Mouse (Mus musculus): ENCODE data around the gene Caprin1. TPM values are rescaled to one million over a fixed set of nuclear protein-coding genes. Genes with fewer than 3 reads are reported as not detected.

The Caprin1 gene
- polyA plus RNA-seq, 1 experiment from 2014 or later: 345 TPM

DNA sequence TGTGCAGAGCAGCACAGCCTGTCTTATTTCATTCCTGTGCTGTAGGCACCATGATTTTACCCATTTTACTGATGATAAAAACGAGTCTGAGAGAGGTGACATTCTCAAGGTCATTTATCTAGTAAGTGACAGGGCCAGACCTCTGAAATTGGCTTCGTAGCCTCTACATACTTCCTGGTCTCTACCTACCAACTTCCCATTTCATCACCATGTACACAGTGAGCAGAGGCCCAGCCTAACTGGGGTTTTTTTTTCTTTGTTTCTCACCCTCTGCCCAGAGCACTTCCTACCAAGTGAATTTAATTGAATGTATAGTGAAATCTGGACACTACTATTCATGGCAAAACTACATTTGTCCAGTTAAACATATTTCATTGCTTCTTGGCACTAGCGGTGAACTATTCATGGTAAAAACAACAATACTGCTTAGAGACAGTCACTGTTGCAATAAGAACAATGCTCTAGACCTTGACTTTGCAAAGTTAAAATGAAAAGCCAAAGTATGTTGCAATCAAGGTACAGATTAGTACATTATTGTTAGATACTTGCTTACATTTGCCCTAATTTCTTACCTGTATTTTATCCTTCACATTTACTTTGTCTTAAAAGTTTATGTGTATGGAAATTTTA is 36.5 kb upstream of the Caprin1 start:
- DNase-seq (ENCODE audit: low spot score): no peak
- no peak overlapping the region for H3K9ac ChIP-seq (ENCODE audit: low read depth, low read length)
- peaks cover 9% of the 10 kb centered on the region for H3K4me1 ChIP-seq (replicated peaks; ENCODE audit: control insufficient read depth, insufficient read depth, low read length)
- H3K27me3 ChIP-seq (replicated peaks; ENCODE audit: control insufficient read depth, insufficient read depth, low read length): no peaks in the 10 kb centered on the region
- H3K4me2 ChIP-seq: no peak overlapping the region
- no peak for ATAC-seq (replicated peaks; ENCODE audit: low FRiP score)
- no peaks in the 10 kb centered on the region for H3K9me3 ChIP-seq (ENCODE audit: control insufficient read depth, low read length)
- no peak overlapping the region for H3K27ac ChIP-seq (ENCODE audit: low read depth, low read length)
- 59% methylated on average over 3 of the region's 3 CpGs for WGBS
- H3K4me3 ChIP-seq (ENCODE audit: low read depth, low read length): no peak overlapping the region
- H3K36me3 ChIP-seq (ENCODE audit: control insufficient read depth, insufficient read depth, low read length): no peaks in the 10 kb centered on the region

DNA sequence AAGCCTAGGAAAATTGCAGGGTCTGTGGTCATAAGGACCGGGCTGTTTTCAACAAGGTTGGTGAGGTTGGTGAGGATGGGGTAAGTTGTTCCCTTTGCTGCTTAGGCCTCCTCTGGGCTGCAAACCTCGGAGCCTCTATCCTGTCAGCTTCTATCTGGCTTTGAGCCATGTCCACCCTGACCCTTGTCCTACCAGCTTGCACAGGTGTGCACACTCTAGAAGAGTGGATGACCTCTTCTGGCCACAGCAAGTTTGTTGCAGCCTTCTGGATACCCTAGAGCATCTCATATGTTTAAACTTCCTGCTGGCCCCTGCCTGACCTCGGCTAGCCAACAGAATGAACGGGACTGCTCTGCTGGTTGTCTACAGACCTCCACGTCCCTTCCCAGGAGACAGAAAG is 35.5 kb upstream of the Caprin1 start:
- Histone ChIP-seq H3K9ac (ENCODE audit: low read depth, low read length) (no peak overlapping the region), H3K27ac (ENCODE audit: low read depth, low read length) (no peak overlapping the region), H3K36me3 (ENCODE audit: control insufficient read depth, insufficient read depth, low read length) (no peaks in the 10 kb centered on the region), H3K27me3 (replicated peaks; ENCODE audit: control insufficient read depth, insufficient read depth, low read length) (no peaks in the 10 kb centered on the region), H3K9me3 (ENCODE audit: control insufficient read depth, low read length) (no peaks in the 10 kb centered on the region), H3K4me2 (no peak overlapping the region), H3K4me3 (ENCODE audit: low read depth, low read length) (no peak overlapping the region), H3K4me1 (replicated peaks; ENCODE audit: control insufficient read depth, insufficient read depth, low read length) (peaks cover 12% of the 10 kb centered on the region)
- 41% methylated on average over 5 of the region's 5 CpGs for WGBS
- DNase-seq (ENCODE audit: low spot score) (no peak), ATAC-seq (replicated peaks; ENCODE audit: low FRiP score) (peak; percentile 45; the same call in 1 of the 2 replicates)

DNA sequence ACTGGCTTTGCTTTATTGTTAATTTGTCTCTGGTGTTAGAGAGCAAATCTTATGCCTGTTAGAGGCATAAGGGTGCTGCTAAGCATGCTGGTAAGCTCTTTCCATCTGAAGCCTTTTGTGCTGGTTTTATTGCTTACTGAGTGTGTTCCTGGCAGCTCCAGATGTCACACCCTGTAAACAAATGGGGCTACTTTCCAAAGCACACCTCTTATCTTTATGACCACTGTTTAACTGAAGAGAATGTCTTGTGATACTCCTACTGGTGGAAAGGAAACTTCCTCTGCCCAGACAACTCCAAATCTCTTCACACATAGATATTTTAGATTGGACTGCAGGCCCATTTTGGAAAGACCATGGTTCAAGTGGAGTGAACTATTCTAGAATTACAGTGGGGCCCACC is 31.5 kb upstream of the Caprin1 start:
- Histone ChIP-seq H3K27ac (ENCODE audit: low read depth, low read length) (no peak overlapping the region), H3K4me3 (ENCODE audit: low read depth, low read length) (no peak overlapping the region), H3K4me1 (replicated peaks; ENCODE audit: control insufficient read depth, insufficient read depth, low read length) (peaks cover 12% of the 10 kb centered on the region), H3K9me3 (ENCODE audit: control insufficient read depth, low read length) (no peaks in the 10 kb centered on the region), H3K27me3 (replicated peaks; ENCODE audit: control insufficient read depth, insufficient read depth, low read length) (no peaks in the 10 kb centered on the region), H3K9ac (ENCODE audit: low read depth, low read length) (no peak overlapping the region), H3K36me3 (ENCODE audit: control insufficient read depth, insufficient read depth, low read length) (no peaks in the 10 kb centered on the region), H3K4me2 (no peak overlapping the region)
- DNase-seq (ENCODE audit: low spot score) (no peak), ATAC-seq (replicated peaks; ENCODE audit: low FRiP score) (no peak)

DNA sequence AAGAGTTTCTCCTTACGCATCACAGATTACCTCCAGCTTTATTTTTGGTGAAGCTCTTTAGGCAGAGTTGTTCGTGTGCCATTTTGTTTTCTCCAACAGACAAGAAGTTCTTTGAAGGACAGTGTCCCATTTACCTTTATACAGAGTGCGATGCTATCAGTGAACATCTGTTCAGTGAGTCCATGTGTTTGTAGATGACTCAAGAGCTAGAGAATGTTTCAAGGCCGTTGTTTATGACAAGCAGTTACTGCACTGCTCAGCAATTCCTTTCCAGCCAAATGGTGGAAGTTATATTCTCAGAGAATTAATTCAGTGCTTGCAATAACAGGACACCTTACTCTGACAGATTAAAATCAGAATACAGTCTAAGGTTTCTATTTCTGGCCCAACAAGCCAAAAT is 27.5 kb upstream of the Caprin1 start:
- H3K4me3 ChIP-seq (ENCODE audit: low read depth, low read length): no peak overlapping the region
- DNase-seq (ENCODE audit: low spot score) (no peak), ATAC-seq (replicated peaks; ENCODE audit: low FRiP score) (no peak)
- H3K9me3 ChIP-seq (ENCODE audit: control insufficient read depth, low read length): no peaks in the 10 kb centered on the region
- 62% methylated on average over 4 of the region's 4 CpGs for whole genome bisulfite sequencing
- H3K27me3 ChIP-seq (replicated peaks; ENCODE audit: control insufficient read depth, insufficient read depth, low read length): no peaks in the 10 kb centered on the region
- no peaks in the 10 kb centered on the region for H3K36me3 ChIP-seq (ENCODE audit: control insufficient read depth, insufficient read depth, low read length)
- no peak overlapping the region for H3K9ac ChIP-seq (ENCODE audit: low read depth, low read length)
- H3K4me1 ChIP-seq (replicated peaks; ENCODE audit: control insufficient read depth, insufficient read depth, low read length): 0 out of 2 replicates have a peak, but pooled peaks cover 3% of the 10 kb centered on the region
- H3K27ac ChIP-seq (ENCODE audit: low read depth, low read length): no peak overlapping the region
- H3K4me2 ChIP-seq: no peak overlapping the region

DNA sequence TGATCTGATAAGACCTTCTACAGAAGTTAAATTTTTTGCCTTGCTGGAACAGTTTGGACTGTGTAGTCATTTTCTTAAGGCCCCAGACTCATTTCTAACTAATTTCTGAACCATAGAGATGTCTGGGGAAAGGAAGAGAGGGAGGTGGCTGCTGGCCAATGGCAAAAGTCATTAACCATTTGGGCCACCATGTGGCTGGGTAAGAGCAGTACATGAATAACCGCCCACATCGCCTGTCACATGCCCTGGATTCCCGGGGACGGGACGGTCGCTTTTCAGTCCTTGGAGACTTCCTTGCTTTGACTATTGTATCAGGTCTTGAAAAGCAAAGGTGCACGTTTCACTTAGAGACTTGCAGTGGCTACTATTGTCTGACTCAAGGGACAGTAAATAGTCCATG is 25.1 kb upstream of the Caprin1 start:
- no peaks in the 10 kb centered on the region for H3K27me3 ChIP-seq (replicated peaks; ENCODE audit: control insufficient read depth, insufficient read depth, low read length)
- no peak overlapping the region for H3K4me3 ChIP-seq (ENCODE audit: low read depth, low read length)
- no peak overlapping the region for H3K9ac ChIP-seq (ENCODE audit: low read depth, low read length)
- no peak for ATAC-seq (replicated peaks; ENCODE audit: low FRiP score)
- 60% methylated on average over 7 of the region's 7 CpGs for WGBS
- H3K9me3 ChIP-seq (ENCODE audit: control insufficient read depth, low read length): no peaks in the 10 kb centered on the region
- no peak overlapping the region for H3K27ac ChIP-seq (ENCODE audit: low read depth, low read length)
- no peaks in the 10 kb centered on the region for H3K4me1 ChIP-seq (replicated peaks; ENCODE audit: control insufficient read depth, insufficient read depth, low read length)
- H3K4me2 ChIP-seq: no peak overlapping the region
- DNase-seq (ENCODE audit: low spot score): no peak
- H3K36me3 ChIP-seq (ENCODE audit: control insufficient read depth, insufficient read depth, low read length): no peaks in the 10 kb centered on the region

DNA sequence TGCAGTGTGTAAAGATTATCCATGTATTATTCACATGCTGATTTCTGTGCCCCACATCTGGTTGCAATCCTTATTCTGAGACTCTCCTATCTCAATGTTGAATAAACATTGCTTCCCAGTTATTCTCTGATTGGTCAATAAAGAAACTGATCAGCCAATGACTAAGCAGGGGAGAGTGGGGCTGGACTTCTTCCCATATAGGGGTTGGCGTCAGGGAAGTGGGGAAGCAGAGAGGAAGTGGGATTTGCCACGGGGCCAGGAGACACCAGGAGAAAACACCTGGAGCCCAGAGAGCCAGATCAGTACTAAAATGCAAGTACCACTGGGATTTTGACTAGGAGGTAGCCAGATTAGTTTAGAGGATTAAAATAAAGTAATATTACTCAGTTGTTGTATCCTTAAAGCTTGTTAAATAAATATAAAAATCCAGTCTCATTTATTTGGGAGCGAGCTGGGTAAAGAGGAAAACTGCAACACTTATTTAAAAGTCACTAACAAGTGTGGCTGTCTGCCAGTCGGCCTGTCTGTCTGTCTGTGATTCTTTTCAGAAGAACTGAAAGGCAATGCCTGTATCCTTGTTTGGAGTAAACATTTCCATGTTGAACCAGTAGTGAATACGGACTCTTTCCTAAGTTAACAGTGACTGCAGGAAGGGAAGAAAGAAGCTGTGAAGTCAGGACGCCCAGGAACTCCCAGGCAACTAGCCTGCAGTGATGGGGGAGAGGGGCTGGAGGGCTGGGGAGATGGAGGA is 19.9 kb upstream of the Caprin1 start:
- H3K27me3 ChIP-seq (replicated peaks; ENCODE audit: control insufficient read depth, insufficient read depth, low read length): no peaks in the 10 kb centered on the region
- H3K4me1 ChIP-seq (replicated peaks; ENCODE audit: control insufficient read depth, insufficient read depth, low read length): 0 out of 2 replicates have a peak, but pooled peaks cover 2% of the 10 kb centered on the region
- WGBS: 33% methylated on average over 6 of the region's 6 CpGs
- ATAC-seq (replicated peaks; ENCODE audit: low FRiP score): no peak
- no peak overlapping the region for H3K4me3 ChIP-seq (ENCODE audit: low read depth, low read length)
- no peaks in the 10 kb centered on the region for H3K36me3 ChIP-seq (ENCODE audit: control insufficient read depth, insufficient read depth, low read length)
- H3K9ac ChIP-seq (ENCODE audit: low read depth, low read length): no peak overlapping the region
- no peaks in the 10 kb centered on the region for H3K9me3 ChIP-seq (ENCODE audit: control insufficient read depth, low read length)
- DNase-seq (ENCODE audit: low spot score): no peak
- H3K27ac ChIP-seq (ENCODE audit: low read depth, low read length): no peak overlapping the region
- H3K4me2 ChIP-seq: peak overlapping the region; percentile 26

DNA sequence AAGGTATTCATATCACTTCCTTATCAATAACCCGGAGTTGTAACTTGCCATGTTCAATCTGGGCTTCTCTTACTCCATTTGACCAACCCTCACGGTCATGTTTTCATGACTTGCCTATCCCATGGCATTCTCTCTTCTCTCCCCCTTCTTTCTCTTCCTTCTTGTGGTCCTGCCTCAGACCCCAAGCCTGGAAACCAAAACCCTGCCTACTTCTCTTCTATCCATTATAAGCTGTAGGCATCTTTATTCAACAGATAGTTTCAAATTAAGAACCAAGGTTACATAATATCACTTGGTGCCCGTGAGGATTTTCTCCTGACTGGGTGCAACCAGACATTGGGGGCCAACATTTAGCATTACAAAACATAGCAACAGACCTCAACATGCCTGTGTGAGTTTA is 18.5 kb upstream of the Caprin1 start:
- H3K9ac ChIP-seq (ENCODE audit: low read depth, low read length): no peak overlapping the region
- 76% methylated on average over 3 of the region's 3 CpGs for WGBS
- DNase-seq (ENCODE audit: low spot score): no peak
- H3K27ac ChIP-seq (ENCODE audit: low read depth, low read length): no peak overlapping the region
- H3K4me1 ChIP-seq (replicated peaks; ENCODE audit: control insufficient read depth, insufficient read depth, low read length): 0 out of 2 replicates have a peak, but pooled peaks cover 2% of the 10 kb centered on the region
- no peaks in the 10 kb centered on the region for H3K36me3 ChIP-seq (ENCODE audit: control insufficient read depth, insufficient read depth, low read length)
- H3K4me3 ChIP-seq (ENCODE audit: low read depth, low read length): no peak overlapping the region
- no peaks in the 10 kb centered on the region for H3K27me3 ChIP-seq (replicated peaks; ENCODE audit: control insufficient read depth, insufficient read depth, low read length)
- H3K9me3 ChIP-seq (ENCODE audit: control insufficient read depth, low read length): no peaks in the 10 kb centered on the region
- ATAC-seq (replicated peaks; ENCODE audit: low FRiP score): no peak
- H3K4me2 ChIP-seq: no peak overlapping the region

DNA sequence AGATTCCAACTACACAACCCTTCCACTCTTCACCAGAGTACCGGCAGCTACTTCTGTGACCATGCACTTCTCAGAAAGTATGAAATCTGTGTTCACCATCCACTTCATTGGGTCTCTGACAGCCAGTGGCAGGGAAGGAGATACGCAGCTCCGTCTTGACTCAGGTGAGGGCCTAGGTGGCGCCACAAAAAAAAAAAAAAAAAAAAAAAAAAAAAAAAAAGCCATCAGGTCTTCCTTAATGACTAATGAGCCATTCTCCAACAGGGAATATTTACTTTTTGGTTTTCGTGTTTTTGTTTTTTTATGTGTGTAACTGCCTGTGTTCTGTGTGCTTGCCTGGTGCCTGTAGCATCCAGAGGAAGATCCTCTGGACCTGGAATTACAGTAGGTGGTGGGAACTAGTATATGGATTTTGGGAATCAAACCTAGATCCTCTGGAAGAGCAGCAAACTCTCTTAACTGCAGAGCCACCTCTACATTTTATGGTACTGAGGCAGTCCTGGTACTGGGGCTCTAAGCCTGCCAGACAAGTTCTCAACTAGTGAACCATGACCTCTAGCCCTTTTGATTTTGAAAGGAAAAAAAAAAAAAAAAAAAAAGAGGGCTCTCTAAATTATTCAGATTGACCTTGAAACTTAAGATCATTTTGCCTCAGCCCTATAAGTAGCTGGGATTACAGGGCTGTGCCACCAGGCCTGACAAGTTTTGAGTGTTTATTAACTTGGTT is 14.2 kb upstream of the Caprin1 start:
- Histone ChIP-seq H3K4me3 (ENCODE audit: low read depth, low read length) (no peak overlapping the region), H3K27ac (ENCODE audit: low read depth, low read length) (no peak overlapping the region), H3K9ac (ENCODE audit: low read depth, low read length) (no peak overlapping the region), H3K9me3 (ENCODE audit: control insufficient read depth, low read length) (no peaks in the 10 kb centered on the region), H3K4me2 (no peak overlapping the region), H3K27me3 (replicated peaks; ENCODE audit: control insufficient read depth, insufficient read depth, low read length) (no peaks in the 10 kb centered on the region), H3K36me3 (ENCODE audit: control insufficient read depth, insufficient read depth, low read length) (no peaks in the 10 kb centered on the region), H3K4me1 (replicated peaks; ENCODE audit: control insufficient read depth, insufficient read depth, low read length) (no peaks in the 10 kb centered on the region)
- ATAC-seq (replicated peaks; ENCODE audit: low FRiP score): no peak
- 60% methylated on average over 5 of the region's 5 CpGs for WGBS
- DNase-seq (ENCODE audit: low spot score): no peak
